Mouse (Mus musculus) C2C12 (cell line): ENCODE data around the gene Prkcg.

Source experiments
- CTCF ChIP-seq: IDR thresholded peaks from one replicate; pipeline ENCODE4 v1.5.1; 2011; ENCODE audit not compliant: control insufficient read depth, insufficient read depth, insufficient read length
- FOSL1 ChIP-seq: IDR thresholded peaks from one replicate; pipeline ENCODE4 v1.8.0; 2011; ENCODE audit warnings: mild to moderate bottlenecking, low read length; ENCODE audit not compliant: poor library complexity, insufficient read depth, severe bottlenecking
- MYOD1 ChIP-seq: IDR thresholded peaks from one replicate; pipeline ENCODE4 v1.6.1; 2011; ENCODE audit warnings: low read depth; ENCODE audit not compliant: control insufficient read depth, insufficient read length
- MYOG ChIP-seq: IDR thresholded peaks from one replicate; pipeline ENCODE4 v1.6.1; 2011; ENCODE audit not compliant: control insufficient read depth, insufficient read length; ENCODE audit errors: extremely low read depth
- USF1 ChIP-seq: IDR thresholded peaks from one replicate; pipeline ENCODE4 v1.6.1; 2011; ENCODE audit warnings: low read depth, mild to moderate bottlenecking, control low read depth, moderate library complexity

DNA sequence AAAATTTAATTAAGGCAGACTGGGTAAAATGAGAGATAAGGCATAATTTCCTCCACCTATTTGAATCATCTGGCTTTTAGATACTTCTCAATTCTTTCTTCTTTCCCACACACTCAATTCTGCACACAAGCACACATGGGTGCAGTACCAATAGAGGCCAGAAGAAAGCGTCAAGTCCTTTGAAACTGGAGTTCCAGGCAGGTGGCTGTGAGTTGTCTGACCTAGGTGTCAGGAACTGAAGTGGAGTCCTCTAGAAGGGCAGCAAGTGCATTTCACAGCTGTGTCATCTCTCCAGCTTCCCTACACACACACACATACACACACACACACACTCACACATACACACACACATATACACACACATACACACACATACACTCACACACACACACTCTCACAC is 62.6 kb downstream of the Prkcg start:
- no peak for TF ChIP-seq USF1
- no peak for TF ChIP-seq CTCF
- no peak for TF ChIP-seq MYOG
- TF ChIP-seq FOSL1: no peak
- TF ChIP-seq MYOD1: no peak
